Mouse (Mus musculus) layer of hippocampus, adult 2 months (tissue): ENCODE results near the gene Gpalpp1. TPM values are rescaled to one million over a fixed set of nuclear protein-coding genes. Genes with fewer than 3 reads are reported as not detected.
A peak's percentile ranks its signal among the peaks of the same experiment; 100 is the strongest.

Source experiments
- DNase-seq, 2 experiments: peaks; one replicate each; pipeline ENCODE4 v3.0.0; 2022; ENCODE audit warnings: low spot score in 2 of 2
- H3K27ac ChIP-seq: fragments of 200-600 bp; 2 replicates; pipeline ENCODE4 v1.8.1; 2022
- H3K4me3 ChIP-seq: fragments of 200-600 bp; 2 replicates; pipeline ENCODE4 v1.8.1; 2022; ENCODE audit warnings: mild to moderate bottlenecking
- CTCF ChIP-seq: fragments of 200-600 bp; conservative IDR thresholded peaks from 2 replicates; pipeline ENCODE4 v1.8.1; 2022; ENCODE audit warnings: antibody characterized with exemption, mild to moderate bottlenecking, moderate library complexity
- total RNA-seq, 2 experiments: library from RNA; stranded (reverse); gene quantifications; 2 replicates each; pipeline ENCODE4 v1.2.3; 2021

Gene Gpalpp1
- total RNA-seq, 2 experiments from 2014 or later, result 25.2 to 25.7 TPM

DNA sequence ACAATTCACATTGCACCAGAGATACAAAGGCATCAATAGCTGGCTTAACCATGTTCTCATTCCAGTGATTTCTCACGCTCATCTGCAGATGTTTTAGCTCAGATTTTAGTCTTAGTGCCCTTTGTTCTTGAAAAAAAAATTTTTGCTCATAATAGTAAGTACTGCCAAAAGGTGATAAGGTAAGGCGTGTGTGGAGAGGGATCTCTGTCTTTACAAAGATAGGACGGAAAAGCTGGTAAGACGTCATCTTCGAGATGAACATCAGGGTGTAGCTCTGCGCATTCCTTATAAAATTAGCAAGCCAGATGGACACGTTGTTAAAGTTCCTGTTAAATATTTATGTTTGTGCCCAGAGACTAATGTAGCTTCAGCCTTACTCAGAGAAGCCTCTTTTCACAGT lies 35.3 kb upstream of the Gpalpp1 start:
- TF ChIP-seq CTCF, result no peak
- no peak overlapping the region for H3K27ac ChIP-seq
- DNase-seq, result no peak
- H3K4me3 ChIP-seq, result no peak overlapping the region

DNA sequence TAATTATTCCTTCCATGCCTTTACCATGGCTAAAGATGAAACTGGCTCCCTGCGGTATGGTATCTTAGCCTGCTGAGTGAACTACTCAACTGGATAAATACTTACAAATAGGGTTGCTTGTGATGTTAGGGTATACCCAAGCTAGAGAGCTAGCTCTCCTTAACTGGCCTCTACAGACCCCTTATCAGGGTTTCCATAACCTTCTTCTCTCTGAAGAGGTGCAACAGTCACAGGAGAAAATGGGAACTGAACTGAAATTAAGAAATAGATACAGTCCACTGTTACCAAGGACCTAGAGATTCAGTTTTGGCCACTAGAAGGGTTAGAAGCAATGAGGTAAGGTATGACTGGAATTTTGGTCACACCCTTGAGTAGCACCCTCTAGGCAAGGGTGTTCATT lies 34.7 kb upstream of the Gpalpp1 start:
- H3K27ac ChIP-seq, result no peak overlapping the region
- DNase-seq, result no peak
- H3K4me3 ChIP-seq, result no peak overlapping the region
- no peak for TF ChIP-seq CTCF

DNA sequence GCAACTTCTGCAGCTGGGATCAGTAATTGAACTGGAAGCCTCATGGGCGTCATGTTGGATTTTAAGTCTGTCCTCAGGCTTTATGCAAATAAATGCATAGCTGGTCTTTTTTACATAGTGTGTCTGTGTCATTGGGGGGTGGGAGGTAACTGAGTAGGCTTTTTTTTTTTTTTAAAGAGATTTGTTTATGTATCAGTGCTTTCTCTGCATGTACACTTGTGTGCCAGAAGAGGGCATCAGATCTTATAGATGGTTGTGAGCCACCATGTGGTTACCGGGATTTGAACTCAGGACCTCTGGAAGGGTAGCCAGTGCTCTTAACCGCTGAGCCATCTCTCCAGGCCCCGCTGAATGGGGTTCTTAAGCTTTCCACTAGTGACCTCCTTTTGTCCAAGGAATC lies 24.4 kb upstream of the Gpalpp1 start:
- TF ChIP-seq CTCF, result peak; percentile 52
- Histone ChIP-seq H3K4me3 (no peak overlapping the region), H3K27ac (no peak overlapping the region)
- no peak for DNase-seq

DNA sequence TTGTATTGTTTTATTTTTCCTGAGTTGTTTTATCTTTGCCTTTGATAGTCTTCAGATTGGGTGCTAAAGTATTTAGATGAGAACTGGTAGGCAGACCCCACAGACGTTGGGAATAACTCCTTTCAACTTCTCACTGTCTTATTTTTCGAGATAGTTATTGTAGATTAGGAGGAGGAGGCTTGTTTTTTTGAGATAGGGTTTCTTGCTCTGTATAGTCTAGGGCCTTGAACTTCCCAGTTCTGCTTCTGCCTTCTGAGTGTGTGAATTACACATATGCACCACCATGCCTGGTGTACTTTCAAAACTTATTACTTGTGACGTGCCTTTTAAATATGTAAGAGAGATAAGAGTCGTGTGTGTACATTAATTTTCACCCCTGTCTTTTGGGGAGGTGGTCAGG lies 17.6 kb upstream of the Gpalpp1 start:
- Histone ChIP-seq H3K27ac (no peak overlapping the region), H3K4me3 (no peak overlapping the region)
- no peak for TF ChIP-seq CTCF
- no peak for DNase-seq

DNA sequence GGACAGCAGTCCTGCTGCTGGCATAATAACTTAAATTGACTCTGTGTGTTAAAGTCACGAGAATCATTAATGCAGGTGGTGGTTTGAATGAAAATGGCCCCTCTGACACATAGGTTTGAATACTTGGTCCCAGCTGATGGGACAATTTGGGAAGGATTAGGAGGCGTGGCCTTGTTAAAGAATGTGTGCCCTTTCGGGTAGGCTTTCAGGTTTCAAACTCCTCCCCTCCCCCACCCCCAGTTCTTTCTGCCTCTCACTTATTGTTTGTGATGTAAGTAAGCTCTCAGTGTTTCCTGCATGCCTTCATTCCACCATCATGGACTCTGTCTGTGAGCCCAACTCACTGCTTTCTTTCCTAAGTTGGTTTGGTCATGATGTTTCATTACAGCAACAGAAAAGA lies 16.8 kb upstream of the Gpalpp1 start:
- Histone ChIP-seq H3K4me3 (no peak overlapping the region), H3K27ac (no peak overlapping the region)
- TF ChIP-seq CTCF, result no peak
- no peak for DNase-seq

DNA sequence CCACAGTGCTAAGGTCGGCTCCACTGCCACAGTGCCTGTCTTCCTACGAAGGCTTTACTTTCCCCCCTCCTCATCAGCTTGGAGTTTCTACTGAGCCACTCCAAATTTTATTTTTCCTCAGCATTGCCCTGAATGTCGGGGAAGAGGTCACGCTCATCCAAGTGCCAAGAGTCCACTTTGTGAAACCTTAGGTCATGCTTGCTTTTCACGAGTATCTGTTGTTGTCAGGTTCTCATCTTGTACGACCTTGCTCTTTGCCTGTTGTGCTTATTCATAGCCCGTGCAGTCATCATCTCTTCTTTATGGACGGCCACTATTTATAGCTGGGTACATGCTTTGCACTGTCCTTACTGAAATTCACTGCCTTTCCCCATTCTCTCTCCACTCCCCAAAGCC lies 12.1 kb upstream of the Gpalpp1 start:
- Histone ChIP-seq H3K4me3 (no peak overlapping the region), H3K27ac (no peak overlapping the region)
- DNase-seq, result no peak
- no peak for TF ChIP-seq CTCF

DNA sequence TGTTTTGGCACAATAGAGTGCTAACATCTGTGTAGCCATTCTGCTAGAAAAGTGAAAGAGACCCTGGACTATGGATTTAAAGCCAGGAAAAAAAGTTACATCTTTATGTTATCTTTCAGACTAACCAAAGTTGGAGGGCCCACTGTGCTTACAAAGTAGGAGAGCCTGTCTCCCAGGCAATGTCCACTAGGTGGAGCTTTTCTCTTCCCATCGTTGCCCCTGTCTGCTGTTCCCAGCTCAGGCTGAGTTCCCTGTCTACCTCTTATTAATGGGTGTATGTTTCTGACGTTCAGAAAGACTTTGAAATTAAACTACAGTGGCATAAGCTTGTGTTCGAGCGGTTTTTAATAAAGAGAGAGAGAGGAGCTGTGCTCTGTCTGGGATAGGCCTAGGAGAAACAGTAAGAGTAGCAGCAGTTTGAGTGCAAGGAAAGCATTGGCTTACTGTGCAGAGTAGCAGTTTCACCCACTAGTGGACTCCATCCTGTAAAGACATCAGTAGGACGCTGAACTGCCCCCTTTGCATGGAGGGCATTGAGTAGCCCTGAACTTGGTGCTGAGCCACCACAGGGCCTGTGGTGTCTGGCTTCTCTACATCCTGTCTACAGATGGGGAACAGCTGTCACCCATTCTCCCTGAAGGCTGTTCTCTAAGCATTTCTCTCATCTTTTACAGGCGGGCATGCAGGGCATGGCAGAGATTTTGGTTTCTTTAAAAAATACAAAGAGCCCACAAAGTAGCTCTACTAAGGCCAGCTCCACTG lies 11.5 kb upstream of the Gpalpp1 start:
- H3K4me3 ChIP-seq, result no peak overlapping the region
- no peak overlapping the region for H3K27ac ChIP-seq
- DNase-seq, result peak; percentile 26 to 57
- TF ChIP-seq CTCF, result peak; percentile 96

DNA sequence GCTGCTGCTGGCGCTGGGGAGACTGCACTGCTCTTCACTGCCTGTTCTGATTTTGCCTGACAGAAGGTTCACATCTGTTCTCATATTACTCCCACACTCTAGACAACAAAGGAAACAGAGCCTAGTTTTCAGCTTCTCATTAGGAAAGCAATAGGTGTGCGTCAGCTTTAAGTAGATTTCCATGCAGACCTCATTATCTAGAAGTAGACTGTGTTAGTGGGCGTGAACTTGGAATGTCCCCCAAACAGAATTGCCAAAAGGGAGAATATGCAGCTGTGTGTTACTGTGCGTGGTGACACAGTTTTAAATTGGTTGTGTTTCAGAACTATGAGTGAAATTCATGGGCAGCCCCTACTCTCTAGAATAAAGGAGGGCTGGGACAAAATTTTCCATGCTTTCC lies 9.9 kb upstream of the Gpalpp1 start:
- no peak for TF ChIP-seq CTCF
- Histone ChIP-seq H3K4me3 (no peak overlapping the region), H3K27ac (peak overlapping the region; percentile 53; the same call in 1 of the 2 replicates)
- peak; percentile 59 to 71 for DNase-seq

DNA sequence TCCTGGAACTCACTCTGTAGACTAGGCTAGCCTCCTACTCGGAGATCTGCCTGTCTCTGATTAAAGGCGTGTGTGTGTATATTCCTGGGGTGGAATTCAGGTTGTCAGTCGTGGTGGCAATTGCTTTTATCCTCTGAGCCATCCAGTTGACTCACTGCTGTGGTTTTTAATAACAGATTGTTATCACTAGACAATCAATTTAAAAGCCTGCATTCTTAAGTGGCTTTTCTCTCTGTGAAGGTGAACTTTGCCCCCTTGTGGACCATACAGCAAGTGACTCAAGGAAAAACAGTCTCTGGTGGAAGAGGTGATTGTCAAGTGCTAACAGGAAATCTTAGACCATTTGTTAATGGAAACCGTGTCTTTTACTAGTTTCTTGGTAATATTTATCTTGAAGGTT lies 8.4 kb upstream of the Gpalpp1 start:
- no peak overlapping the region for H3K27ac ChIP-seq
- no peak for DNase-seq
- peak; percentile 51 for TF ChIP-seq CTCF
- no peak overlapping the region for H3K4me3 ChIP-seq

DNA sequence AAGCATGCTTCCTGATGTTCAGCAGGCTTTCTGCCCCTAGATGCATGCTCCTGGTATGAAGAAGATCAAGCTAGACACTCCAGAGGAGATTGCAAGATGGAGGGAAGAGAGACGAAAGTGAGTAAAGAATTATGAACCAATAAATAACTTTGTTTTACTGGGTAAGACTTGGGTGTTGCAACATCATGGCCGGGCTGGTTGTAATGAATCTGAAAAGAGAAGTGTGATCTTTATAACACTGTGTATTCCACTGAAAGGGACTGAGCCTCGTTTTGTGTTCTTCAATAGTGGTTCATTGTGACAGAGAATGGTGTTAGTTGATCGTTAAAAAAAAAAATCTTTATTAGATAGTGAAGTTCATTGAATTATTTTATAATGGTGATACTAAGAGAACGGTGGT lies 5.2 kb upstream of the Gpalpp1 start:
- TF ChIP-seq CTCF, result no peak
- no peak for DNase-seq
- Histone ChIP-seq H3K27ac (no peak overlapping the region), H3K4me3 (no peak overlapping the region)

DNA sequence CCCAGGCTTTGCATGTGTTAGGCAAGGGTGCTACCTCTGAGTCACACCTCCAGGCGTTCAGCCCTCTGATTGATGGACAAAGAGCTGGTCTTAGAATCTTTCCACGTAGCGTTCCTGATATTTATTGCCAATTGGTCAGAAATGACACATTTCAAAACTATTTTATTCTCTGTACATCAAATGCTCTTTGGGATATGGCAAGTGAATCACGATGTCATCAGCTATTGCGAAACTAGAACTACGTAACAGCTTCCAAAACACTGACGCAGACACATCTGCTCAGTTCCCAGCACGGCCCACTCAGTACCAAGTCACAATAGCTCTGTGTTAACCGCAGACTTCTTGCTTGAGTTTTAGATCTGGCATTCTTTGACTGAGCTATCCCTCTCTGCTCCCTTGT lies 11.0 kb downstream of the Gpalpp1 start:
- Histone ChIP-seq H3K27ac (no peak overlapping the region), H3K4me3 (no peak overlapping the region)
- TF ChIP-seq CTCF, result no peak
- no peak for DNase-seq

DNA sequence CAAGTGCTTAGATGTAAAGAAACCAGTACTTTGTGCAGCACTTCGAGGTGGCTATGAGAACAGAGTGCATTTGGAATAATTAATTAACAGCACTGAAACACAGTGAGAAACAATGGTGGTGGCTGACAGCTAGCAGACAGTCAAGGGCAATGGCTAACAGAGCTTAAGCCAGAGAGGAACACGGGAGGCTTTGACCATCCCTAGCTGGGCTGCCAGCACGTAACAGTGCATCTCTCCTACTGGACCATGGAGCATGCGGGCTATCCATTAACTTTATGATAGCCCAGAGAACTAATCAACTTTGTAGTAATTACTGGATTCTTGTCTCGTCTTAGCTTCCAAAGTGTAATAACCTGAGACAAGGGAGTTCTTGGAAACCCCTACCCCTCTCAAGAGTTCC lies 12.7 kb downstream of the Gpalpp1 start:
- Histone ChIP-seq H3K27ac (no peak overlapping the region), H3K4me3 (no peak overlapping the region)
- no peak for DNase-seq
- no peak for TF ChIP-seq CTCF

DNA sequence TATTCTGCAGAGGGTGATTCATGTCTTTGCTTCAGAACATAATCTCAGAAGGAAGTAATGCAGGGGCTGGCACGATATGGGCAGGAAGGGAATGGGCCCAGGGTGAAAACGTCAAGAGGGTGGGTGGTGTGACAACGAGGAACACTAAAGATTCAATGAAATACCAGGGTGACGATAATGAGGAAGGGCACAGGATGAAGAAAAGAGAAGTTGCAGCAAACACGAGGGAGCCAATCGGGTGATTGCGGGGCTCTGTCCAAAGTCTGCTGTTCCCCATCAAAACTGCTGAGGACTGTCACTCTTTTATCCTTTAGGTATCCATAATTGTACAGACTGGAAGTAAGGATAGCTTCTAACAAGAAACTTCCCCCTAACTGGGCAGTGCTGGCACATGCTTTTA lies 13.3 kb downstream of the Gpalpp1 start:
- DNase-seq, result no peak
- TF ChIP-seq CTCF, result no peak
- Histone ChIP-seq H3K27ac (no peak overlapping the region), H3K4me3 (no peak overlapping the region)

DNA sequence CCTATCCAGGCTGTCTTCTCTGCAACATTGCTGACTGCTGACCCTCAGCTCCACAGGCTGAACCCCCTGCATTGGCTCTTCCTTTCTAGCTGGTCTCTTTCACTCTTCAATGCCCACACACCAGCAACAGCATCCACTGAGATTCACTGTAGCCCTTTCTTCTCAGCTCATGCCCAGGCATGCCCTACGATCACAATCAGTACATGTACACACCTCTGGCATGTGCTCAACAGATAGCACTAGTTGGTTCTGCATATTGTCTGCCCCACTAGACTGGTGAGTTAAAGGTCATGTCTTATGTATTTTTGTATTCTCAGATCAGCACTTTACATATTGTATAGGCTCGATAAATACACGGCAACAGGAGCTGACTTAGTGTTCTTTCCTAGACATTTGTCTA lies 26.4 kb downstream of the Gpalpp1 start:
- no peak for TF ChIP-seq CTCF
- H3K27ac ChIP-seq, result peak overlapping the region; percentile 23; the same call in 1 of the 2 replicates
- DNase-seq, result no peak
- no peak overlapping the region for H3K4me3 ChIP-seq

DNA sequence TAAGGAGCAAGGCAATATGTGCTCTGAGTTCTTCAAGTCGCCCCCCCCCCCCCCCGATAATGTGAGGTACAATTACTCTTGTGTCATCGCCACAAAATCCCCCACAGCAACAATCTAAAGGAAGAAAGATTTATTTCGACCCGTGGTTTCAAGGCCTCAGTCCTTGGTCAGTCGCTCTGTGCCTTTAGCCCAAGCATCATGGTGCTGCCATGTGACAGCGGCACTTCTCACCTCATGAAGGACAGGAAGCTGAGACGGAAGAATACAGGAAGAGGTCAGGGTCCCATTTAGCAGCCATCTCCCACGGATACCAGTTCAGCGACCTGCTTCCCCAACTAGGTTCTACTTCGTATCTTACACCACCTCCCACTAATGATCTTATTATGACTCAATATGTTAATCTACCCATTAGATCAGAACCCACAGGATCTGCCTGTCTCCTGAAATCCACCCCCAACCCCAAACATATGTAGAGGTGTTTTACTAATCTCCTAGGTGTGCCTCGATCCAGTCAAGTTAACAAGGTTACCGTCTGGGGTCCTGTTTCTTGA lies 28.4 kb downstream of the Gpalpp1 start:
- DNase-seq, result no peak
- Histone ChIP-seq H3K27ac (no peak overlapping the region), H3K4me3 (no peak overlapping the region)
- no peak for TF ChIP-seq CTCF
